Mouse (Mus musculus): ENCODE data around the gene Ascc2.

DNA sequence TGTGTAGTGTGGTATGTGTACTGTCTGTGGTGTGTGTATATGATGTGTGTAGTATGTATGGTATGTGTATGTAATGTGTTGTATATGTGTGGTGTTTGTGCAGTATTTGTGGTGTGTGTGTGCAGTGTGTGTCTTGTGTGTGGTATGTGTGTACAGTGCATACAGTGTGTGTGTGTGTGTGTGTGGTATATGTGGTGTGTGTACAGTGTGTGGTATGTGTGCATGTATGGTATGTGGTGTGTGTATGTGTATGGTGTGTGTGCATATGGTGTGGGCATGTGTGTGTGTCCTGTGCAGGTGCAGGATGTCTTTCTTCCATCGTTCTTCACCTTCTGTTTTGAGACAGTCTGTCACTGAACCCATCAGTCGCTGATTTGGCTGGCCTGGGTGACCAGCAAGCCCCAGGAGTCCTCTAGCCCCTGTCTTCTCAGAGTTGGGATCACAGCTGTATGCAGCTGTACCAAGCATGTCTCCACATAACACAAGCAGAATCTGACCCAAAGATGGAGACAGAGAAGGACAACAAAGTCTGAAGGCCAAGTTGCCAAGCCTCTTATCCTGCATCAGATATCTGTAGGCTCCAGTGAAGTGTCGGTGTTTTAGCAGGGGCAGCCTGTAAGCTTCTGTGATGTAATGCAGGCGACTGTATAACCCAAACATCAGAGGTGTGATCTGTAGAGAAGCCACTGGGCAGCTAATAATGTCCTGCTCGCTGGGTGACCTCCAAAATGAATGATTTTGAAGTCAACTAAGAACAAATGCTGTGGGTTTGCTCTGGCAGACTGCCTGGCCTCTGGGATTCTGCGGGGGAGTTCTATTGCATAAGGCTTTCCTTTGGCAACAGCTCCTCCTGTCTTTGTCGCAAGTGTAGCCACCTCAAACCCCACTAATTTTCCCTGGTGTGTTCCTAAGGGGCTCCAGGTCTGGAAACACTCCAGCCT is 59.8 kb downstream of the Ascc2 start:
- TF ChIP-seq GATA1 (IDR thresholded peaks at IDR 0.05; ENCODE audit: borderline replicate concordance, low read length) (no peak), FLI1 (IDR thresholded peaks at IDR 0.05; ENCODE audit: low read length) (no peak)

Data from megakaryocyte, embryonic 14.5 days (primary cell).